Mouse (Mus musculus) small intestine, adult 2 months (tissue): ENCODE measurements around the gene Nxph4. TPM values are rescaled to one million over a fixed set of nuclear protein-coding genes. Genes with fewer than 3 reads are reported as not detected.

Source experiments
- H3K27ac ChIP-seq: fragments of 200-500 bp; 2 replicates; pipeline ENCODE4 v1.5.1; 2012; ENCODE audit warnings: low read depth, low read length, control low read depth, inconsistent platforms; ENCODE audit not compliant: insufficient read depth
- H3K27me3 ChIP-seq: fragments of 200-500 bp; 2 replicates; pipeline ENCODE4 v1.6.1; 2012; ENCODE audit warnings: mild to moderate bottlenecking, moderate library complexity, low read length, inconsistent platforms; ENCODE audit not compliant: control insufficient read depth, insufficient read depth
- H3K36me3 ChIP-seq: fragments of 200-500 bp; 2 replicates; pipeline ENCODE4 v1.6.1; 2012; ENCODE audit warnings: mild to moderate bottlenecking, low read length, control low read depth, inconsistent platforms; ENCODE audit not compliant: control insufficient read depth, insufficient read depth
- H3K4me1 ChIP-seq: fragments of 200-500 bp; 2 replicates; pipeline ENCODE4 v1.6.1; 2012; ENCODE audit warnings: low read length, inconsistent platforms, mixed read lengths; ENCODE audit not compliant: control insufficient read depth, insufficient read depth, insufficient read length
- H3K4me3 ChIP-seq: fragments of 200-500 bp; 2 replicates; pipeline ENCODE4 v1.5.1; 2012; ENCODE audit warnings: low read depth, mild to moderate bottlenecking, control low read depth, inconsistent platforms, low read length, moderate library complexity
- CTCF ChIP-seq: fragments of 200-500 bp; IDR thresholded peaks from 2 replicates; pipeline ENCODE4 v1.5.1; 2012; ENCODE audit warnings: low read depth, mild to moderate bottlenecking, control low read depth, inconsistent platforms, low read length, moderate library complexity, mixed read lengths; ENCODE audit not compliant: insufficient replicate concordance, insufficient read length; ENCODE audit errors: extremely low read depth
- POLR2A ChIP-seq: fragments of 200-500 bp; IDR thresholded peaks from 2 replicates; pipeline ENCODE4 v1.6.1; 2012; ENCODE audit warnings: low read depth, mild to moderate bottlenecking, control low read depth, inconsistent platforms, low read length, moderate library complexity
- WGBS: fragments of 180-500 bp; shearing (Covaris S2); methylation state at CpG from one replicate; pipeline ENCODE4 v1.1.7; 2018; 5-methylcytosine and 5-hydroxymethylcytosine counted together
- polyA plus RNA-seq: library from polyadenylated mRNA; depleted of rRNA; stranded (reverse); fragments of >200 nt; gene quantifications from 2 replicates; pipeline ENCODE4 v1.2.3, GENCODE M21; 2012

Gene Nxph4
- polyA plus RNA-seq, 1 experiment = 0.41 TPM

DNA sequence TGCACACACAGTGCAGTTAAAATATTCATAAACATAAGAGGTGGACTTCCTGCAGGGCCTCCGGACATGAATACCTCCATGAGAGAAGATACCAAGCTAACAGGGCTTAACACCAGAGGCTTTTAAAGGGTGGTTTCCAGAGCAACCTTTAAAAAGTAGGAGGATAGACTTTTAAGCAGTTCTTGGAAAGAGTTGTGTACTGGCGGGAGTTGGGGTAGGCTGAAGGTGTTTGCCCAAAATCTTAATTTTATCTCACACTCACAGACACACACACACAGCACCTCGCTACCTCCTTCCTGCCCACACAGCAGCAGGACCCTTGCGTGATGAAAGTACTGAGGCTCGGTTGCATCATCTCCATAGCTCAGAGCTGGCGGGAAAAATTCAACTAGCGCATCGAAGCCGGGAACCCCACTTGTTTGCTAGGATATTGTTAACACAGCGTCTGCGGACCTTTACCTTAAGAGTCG lies 12.7 kb downstream of the Nxph4 start:
- WGBS = 2% methylated on average over 12 of the region's 12 CpGs

DNA sequence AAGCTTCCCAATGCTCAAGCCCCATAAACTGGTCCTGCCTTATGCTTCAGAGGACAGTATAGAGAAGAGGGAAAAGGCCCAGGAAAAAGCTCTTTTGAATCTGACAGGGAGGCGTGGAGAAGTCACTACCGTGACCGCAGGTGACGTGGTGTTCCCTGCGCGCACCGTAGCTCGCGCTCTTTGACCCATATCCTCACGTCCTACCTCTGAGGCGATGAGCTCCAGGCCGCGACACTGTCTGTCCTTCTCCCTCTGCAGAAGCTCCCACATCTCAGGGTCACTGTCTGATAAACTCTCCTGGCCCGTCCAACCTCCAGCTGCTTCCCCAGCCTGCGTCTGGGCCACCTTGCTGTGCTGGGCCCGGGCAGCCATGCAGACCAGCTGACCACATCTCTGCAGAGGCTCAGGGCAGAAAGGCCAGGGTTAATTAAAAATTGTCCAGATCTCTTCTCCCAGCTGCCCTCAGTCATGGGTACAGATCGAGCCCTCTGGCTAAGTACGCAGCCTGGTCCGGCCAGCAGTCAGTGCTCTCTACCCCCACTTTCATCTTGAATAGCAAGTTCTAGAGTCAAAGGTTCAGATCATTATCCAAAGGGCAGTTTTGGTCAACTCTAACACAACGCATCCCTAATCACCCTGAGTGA lies 13.5 kb downstream of the Nxph4 start:
- Histone ChIP-seq H3K27me3 (peaks cover 18% of the 10 kb centered on the region), H3K36me3 (peaks cover 10% of the 10 kb centered on the region), H3K4me3 (peak overlapping the region; percentile 23; the same call in 1 of the 2 replicates), H3K27ac (no peak overlapping the region), H3K4me1 (peaks cover 6% of the 10 kb centered on the region)
- TF ChIP-seq CTCF (no peak), POLR2A (no peak)
- WGBS = 82% methylated on average over 20 of the region's 20 CpGs

More for the DNA sequence above, 12.7 kb downstream of the Nxph4 start:
- no peak for TF ChIP-seq POLR2A
- Histone ChIP-seq H3K4me3 (peak overlapping the region; percentile 79), H3K27ac (no peak overlapping the region), H3K27me3 (peaks cover 26% of the 10 kb centered on the region), H3K36me3 (peaks cover 10% of the 10 kb centered on the region), H3K4me1 (peaks cover 7% of the 10 kb centered on the region)

DNA sequence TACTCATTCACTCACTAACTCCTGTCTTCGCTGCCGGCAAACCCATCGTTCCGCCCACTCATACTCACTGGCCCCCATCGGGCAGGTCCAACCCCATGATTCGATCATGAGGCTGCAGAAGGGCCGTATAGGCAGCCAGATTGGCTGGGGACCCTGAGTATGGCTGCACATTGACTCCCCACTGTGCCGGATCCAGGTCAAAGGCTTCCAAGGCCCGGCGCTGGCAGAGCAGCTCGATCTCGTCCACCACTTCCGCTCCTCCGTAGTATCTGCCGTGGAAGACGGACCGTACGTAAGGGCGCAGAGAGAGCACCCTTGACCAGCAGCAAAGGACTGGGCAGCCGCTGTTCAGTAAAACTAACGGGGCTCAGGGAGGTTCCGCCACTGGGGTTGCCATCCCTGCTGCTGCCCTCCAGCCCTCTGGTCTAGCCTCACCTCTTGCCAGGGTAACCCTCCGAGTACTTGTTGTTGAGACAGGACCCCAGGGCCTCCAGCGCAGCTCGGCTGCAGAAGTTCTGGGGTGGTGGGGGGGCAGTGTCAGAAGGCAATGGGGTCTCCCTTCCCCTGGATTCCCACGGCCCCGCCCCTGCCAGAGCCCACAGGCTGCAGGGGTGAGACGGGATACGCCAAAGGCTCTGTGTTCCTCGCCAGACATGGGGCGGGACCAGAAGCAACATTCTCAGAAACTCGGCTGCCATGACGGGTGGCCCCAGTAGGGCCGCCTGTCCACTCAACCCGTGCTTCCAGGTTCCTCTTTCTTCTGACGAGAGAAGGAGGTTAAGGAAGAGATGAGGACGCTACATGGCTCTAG lies 14.3 kb downstream of the Nxph4 start:
- Histone ChIP-seq H3K4me3 (no peak overlapping the region), H3K27ac (no peak overlapping the region), H3K4me1 (peaks cover 6% of the 10 kb centered on the region), H3K36me3 (peaks cover 10% of the 10 kb centered on the region), H3K27me3 (peaks cover 11% of the 10 kb centered on the region)
- 94% methylated on average over 37 of the region's 37 CpGs for WGBS
- TF ChIP-seq CTCF = no peak
- no peak for TF ChIP-seq POLR2A

DNA sequence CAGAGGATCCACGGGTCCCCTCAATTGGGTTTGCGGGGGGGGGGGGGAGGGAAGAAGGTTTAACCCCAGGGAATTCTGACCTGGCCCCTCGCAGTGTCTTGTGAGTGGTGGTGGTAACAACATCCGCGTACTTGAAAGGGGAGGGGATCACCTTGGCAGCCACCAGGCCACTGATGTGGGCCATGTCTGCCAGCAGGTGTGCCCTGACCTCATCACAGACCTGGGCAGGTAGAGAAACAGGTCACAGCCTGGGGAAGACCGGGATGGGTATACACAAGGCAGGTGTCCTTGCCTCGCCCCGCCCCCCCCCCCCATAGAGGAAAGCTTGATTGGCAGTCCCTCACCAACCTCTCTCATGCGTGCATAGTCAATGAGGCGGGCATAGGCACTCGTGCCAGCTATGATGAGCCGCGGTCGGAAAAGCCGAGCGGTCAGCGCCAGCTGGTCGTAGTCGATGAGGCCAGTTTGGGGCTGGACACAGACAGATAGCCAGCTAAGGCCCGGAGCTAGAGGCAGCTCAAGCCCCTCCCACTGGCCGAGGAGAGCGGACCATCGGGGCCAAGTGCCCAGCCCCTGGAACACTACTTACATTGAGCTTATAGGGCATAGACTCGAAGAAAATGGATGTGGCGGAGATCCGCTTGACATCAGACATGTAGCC lies 15.2 kb downstream of the Nxph4 start:
- TF ChIP-seq POLR2A = no peak
- no peak for TF ChIP-seq CTCF
- Histone ChIP-seq H3K4me1 (peaks cover 6% of the 10 kb centered on the region), H3K27me3 (peaks cover 2% of the 10 kb centered on the region), H3K27ac (no peak overlapping the region), H3K4me3 (no peak overlapping the region), H3K36me3 (peaks cover 10% of the 10 kb centered on the region)
- WGBS = 92% methylated on average over 26 of the region's 26 CpGs

DNA sequence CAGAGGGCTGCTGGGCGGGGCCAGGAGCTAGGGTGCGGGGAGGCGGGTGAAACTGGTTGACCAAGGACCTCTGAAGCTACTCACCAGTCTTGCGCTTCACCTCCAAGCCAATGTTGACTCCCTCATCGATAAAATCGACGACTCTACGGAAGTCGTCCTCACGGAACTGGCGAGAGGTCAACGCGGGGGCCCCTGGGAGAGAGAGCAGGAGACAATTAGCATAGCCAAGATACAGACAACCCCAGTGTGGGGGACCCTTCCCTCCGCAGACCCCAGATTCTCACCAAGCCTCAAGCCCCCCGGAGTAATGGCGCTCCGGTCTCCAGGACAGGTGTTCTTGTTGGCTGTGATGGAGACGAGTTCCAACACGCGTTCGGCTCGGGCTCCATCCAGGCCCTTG lies 16.4 kb downstream of the Nxph4 start:
- H3K27me3 ChIP-seq = peaks cover 10% of the 10 kb centered on the region
- WGBS = 96% methylated on average over 22 of the region's 22 CpGs
- no peak overlapping the region for H3K4me3 ChIP-seq

DNA sequence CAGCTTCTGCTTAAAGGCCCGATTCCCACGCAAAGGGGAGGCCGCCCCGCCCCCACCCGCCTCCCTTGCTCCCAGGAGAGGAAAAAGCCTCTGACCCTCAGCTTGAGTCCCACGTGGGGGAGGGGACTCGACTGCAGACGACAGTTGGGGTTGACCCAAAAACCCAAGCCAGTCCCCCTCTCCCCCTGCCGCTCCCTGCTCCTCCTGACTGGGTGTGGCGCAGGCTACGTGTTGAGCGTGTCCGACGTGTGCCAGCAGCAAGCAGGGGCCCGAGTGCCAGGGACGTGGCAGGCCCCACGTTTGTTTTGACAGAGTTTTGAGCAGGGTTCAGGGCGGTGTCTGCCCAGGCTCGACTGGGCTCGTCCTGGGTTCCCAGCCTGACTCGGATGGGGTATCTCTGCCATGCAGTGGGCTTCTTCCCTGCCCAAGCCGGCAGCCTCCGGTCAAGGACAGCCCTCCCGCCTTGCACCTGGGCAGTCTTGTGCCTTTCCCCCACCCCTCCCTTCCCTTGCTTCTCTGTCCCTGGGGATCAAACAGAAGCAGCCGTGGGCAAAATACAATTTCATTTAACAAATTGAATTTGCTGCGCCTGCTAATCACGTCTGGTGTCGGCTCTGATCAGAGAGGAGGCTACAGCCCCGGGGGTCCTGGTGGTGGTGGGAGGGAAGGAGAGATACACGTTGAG lies 17.6 kb downstream of the Nxph4 start:
- TF ChIP-seq POLR2A (no peak), CTCF (no peak)
- Histone ChIP-seq H3K36me3 (peaks cover 10% of the 10 kb centered on the region), H3K27ac (no peak overlapping the region), H3K4me3 (0 out of 2 replicates have a peak overlapping the region, but pooled peaks have one; percentile 6), H3K27me3 (peaks cover 15% of the 10 kb centered on the region), H3K4me1 (peaks cover 15% of the 10 kb centered on the region)
- 34% methylated on average over 30 of the region's 30 CpGs for WGBS

More for the DNA sequence above, 16.4 kb downstream of the Nxph4 start:
- Histone ChIP-seq H3K4me1 (peaks cover 14% of the 10 kb centered on the region), H3K27ac (no peak overlapping the region), H3K36me3 (peaks cover 10% of the 10 kb centered on the region)
- TF ChIP-seq CTCF (no peak), POLR2A (no peak)

DNA sequence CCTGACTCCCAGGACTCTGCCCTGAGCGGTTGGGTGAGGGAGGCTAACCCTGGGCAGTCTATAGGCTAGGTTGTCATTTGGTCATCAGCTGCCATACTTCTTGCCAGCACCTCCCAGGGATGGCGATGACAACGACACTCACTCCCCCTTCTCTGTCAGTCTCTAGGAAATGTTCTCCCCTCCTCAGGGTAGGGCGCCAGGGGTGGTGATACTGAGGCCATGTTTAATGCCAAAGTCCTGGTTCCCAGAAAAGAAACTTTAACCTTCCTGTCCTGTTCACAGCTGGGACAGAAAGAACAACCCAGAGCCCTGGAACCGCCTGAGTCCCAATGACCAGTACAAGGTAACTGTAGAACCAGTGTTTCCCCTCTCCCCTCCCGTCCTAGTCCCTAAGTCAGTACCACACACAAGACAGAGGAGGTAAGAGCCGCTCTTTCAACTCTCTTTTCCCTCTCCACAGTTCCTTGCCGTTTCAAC lies 18.3 kb downstream of the Nxph4 start:
- Histone ChIP-seq H3K4me1 (peaks cover 19% of the 10 kb centered on the region), H3K27me3 (peaks cover 22% of the 10 kb centered on the region), H3K27ac (no peak overlapping the region), H3K4me3 (no peak overlapping the region), H3K36me3 (peaks cover 10% of the 10 kb centered on the region)
- TF ChIP-seq POLR2A = no peak
- TF ChIP-seq CTCF = no peak
- 32% methylated on average over 8 of the region's 8 CpGs for WGBS
